Comparison of ENCODE assay signal across 8 mouse cellular contexts in genomic region chr19:8713997-8714652, GRCm38 (mm10). TPM values are rescaled to one million over a fixed set of nuclear protein-coding genes. Genes with fewer than 3 reads are reported as not detected.
DNase-seq lines count a peak whose midpoint lies in the region; ATAC-seq and TF ChIP-seq lines count a peak whose summit lies in the region.

No protein-coding gene starts in this region.

- TF ChIP-seq EP300 in CH12.LX (IDR thresholded peaks at IDR 0.05; ENCODE audit: low read length): no peak

- dilution Hi-C loops in CH12.LX (cut with MboI; ENCODE audit: extremely low pct_ligation_motif_present, extremely low pct_unique_long_range_greater_than_20kb, low sequenced_read_pairs): no loop called here

- peaks cover 33% of the 10 kb centered on the region for H3K79me2 ChIP-seq in CH12.LX (replicated peaks; ENCODE audit: control insufficient read depth, extremely low read depth, insufficient read depth, poor library complexity, severe bottlenecking)
- H3K79me2 ChIP-seq in macrophage (ENCODE audit: inconsistent target): peaks cover 46% of the 10 kb centered on the region

- intact Hi-C loops in gastrocnemius, adult 2 months (cut with DNase I): loop anchor here (5.0 to 10.0 kb wide), 2 partner anchors 391 to 423 kb away; partner anchors contain the start of gene Asrgl1
- intact Hi-C loops in gastrocnemius, postnatal 14 days (cut with DNase I; ENCODE audit: low total_unique reads): no loop called here

- in situ Hi-C loops in CH12.LX (cut with MboI; ENCODE audit: low pct_ligation_motif_present, low pct_unique_long_range_greater_than_20kb, low sequenced_read_pairs): no loop called here

- H3K4me1 ChIP-seq in CH12.LX (ENCODE audit: control insufficient read depth in 1 of 2, insufficient read depth in 2 of 2): peaks cover 0 to 61% of the 10 kb centered on the region in 2 experiments; a peak in 2 of 4 replicates
- peaks cover 32% of the 10 kb centered on the region for H3K4me1 ChIP-seq in forebrain, embryonic 15.5 days

- WGBS in forebrain, embryonic 15.5 days: 6% methylated on average over 13 of the region's 13 CpGs
- WGBS in macrophage (ENCODE audit: missing documents): 10% methylated on average over 13 of the region's 13 CpGs

- H3K27ac ChIP-seq in gastrocnemius, adult 2 months: peak overlapping the region; percentile 96
- H3K27ac ChIP-seq in CH12.LX (ENCODE audit: insufficient read depth, low read depth) (peak overlapping the region; percentile 96), macrophage (peak overlapping the region; percentile 96)
- peak overlapping the region; percentile 92 for H3K27ac ChIP-seq in forebrain, embryonic 15.5 days (replicated peaks)

- H3K4me2 ChIP-seq in CH12.LX (ENCODE audit: insufficient read depth, low read depth, poor library complexity, severe bottlenecking): peak overlapping the region; percentile 85
- peak overlapping the region; percentile 73 for H3K4me2 ChIP-seq in forebrain, embryonic 15.5 days (replicated peaks)

- no peaks in the 10 kb centered on the region for H3K27me3 ChIP-seq in CH12.LX (replicated peaks)
- no peaks in the 10 kb centered on the region for H3K27me3 ChIP-seq in forebrain, embryonic 15.5 days

- peak overlapping the region; percentile 96 for H3K9ac ChIP-seq in CH12.LX (ENCODE audit: insufficient read depth, low read depth)
- peak overlapping the region; percentile 80 for H3K9ac ChIP-seq in forebrain, embryonic 15.5 days (replicated peaks)

- H3K36me3 ChIP-seq in CH12.LX (replicated peaks in 1 of 2; ENCODE audit: control insufficient read depth in 1 of 2, insufficient read depth in 1 of 2, low read length in 1 of 2) (peaks cover 25 to 36% of the 10 kb centered on the region in 2 experiments), macrophage (ENCODE audit: inconsistent target) (peaks cover 25% of the 10 kb centered on the region)
- peaks cover 18% of the 10 kb centered on the region for H3K36me3 ChIP-seq in forebrain, embryonic 15.5 days

- DNase-seq in gastrocnemius, adult 2 months: no peak
- no peak for DNase-seq in gastrocnemius, postnatal 14 days
- DNase-seq in CH12.LX (ENCODE audit: extremely low read depth): no peak
- no peak for DNase-seq in retina, embryonic 14.5 days (ENCODE audit: low spot score)
- DNase-seq in adrenal gland, adult 2 months: no peak
- no peak for DNase-seq in ovary, postnatal 14 days (ENCODE audit: low spot score)

- no peaks in the 10 kb centered on the region for H3K9me3 ChIP-seq in CH12.LX (replicated peaks; ENCODE audit: low read length)
- H3K9me3 ChIP-seq in forebrain, embryonic 15.5 days: no peaks in the 10 kb centered on the region

- peak; percentile 20; the same call in 1 of the 2 replicates for ATAC-seq in forebrain, embryonic 15.5 days (replicated peaks)

- no peak; the same call in 1 of the 2 replicates for TF ChIP-seq POLR2A in CH12.LX (IDR thresholded peaks at IDR 0.05; ENCODE audit: low read depth, low read length)

- TF ChIP-seq RAD21 in CH12.LX (IDR thresholded peaks at IDR 0.05; ENCODE audit: low read depth, low read length): no peak

- peak overlapping the region; percentile 98 for H3K4me3 ChIP-seq in gastrocnemius, adult 2 months
- H3K4me3 ChIP-seq in CH12.LX (replicated peaks in 1 of 3; ENCODE audit: low read depth in 2 of 3, low read length in 2 of 3, poor library complexity in 1 of 3) (peak overlapping the region; percentile 73 to 99 (median 89)), macrophage (ENCODE audit: inconsistent target) (peak overlapping the region; percentile 86)
- H3K4me3 ChIP-seq in forebrain, embryonic 15.5 days: peak overlapping the region; percentile 74

- no peak for TF ChIP-seq CTCF in gastrocnemius, adult 2 months (IDR thresholded peaks at IDR 0.05)
- TF ChIP-seq CTCF in CH12.LX (conservative IDR thresholded peaks at IDR 0.05 in 1 of 2, IDR thresholded peaks at IDR 0.05 in 1 of 2; ENCODE audit: low read depth in 2 of 2, low read length in 2 of 2): no peak

TF ChIP-seq in CH12.LX, 34 proteins besides CTCF, POLR2A, EP300 and RAD21:
- TF ChIP-seq TBP (conservative IDR thresholded peaks at IDR 0.05; ENCODE audit: low read depth, low read length): 0 out of 2 replicates have a peak, but pooled peaks have one; percentile 40
- TF ChIP-seq ETS1 (conservative IDR thresholded peaks at IDR 0.05; ENCODE audit: low read depth, low read length): no peak
TF ChIP-seq in CH12.LX: peak in this region for 1.

RNA-seq across cellular contexts. Expression of gene Slc3a2, which starts 9.0 kb away (rescaled TPM):
- total RNA-seq in gastrocnemius, adult 2 months (2021): 10 to 100 TPM; 33.9 to 35.1 TPM
- total RNA-seq in gastrocnemius, postnatal 14 days (2021): 10 to 100 TPM; 24.6 to 26.8 TPM
- total RNA-seq in CH12.LX (2012; rRNA removed) (177 and 269 TPM in 2 replicates), CH12.LX (2014; rRNA removed) (251 and 284 TPM in 2 replicates)
- polyA plus RNA-seq in CH12.LX (2012; ENCODE audit: insufficient read length, low read depth) (432 and 478 TPM in 2 replicates), macrophage (2018) (384 to 539 TPM (median 494 TPM) in 3 replicates)
- 164 and 171 TPM in 2 replicates for polyA plus RNA-seq in forebrain, embryonic 15.5 days (2015; fragmentation: Nextera tagmentation; extraction: Ambion mirVana)
- 100 to 1,000 TPM; 156 to 425 (median 334) TPM for total RNA-seq in macrophage (2018; cell fraction: chromatin; rRNA removed)
- 100 to 1,000 TPM; 398 to 714 (median 485) TPM for total RNA-seq in macrophage (2018; cell fraction: cytosol; rRNA removed)
- total RNA-seq in macrophage (2018; cell fraction: nucleus; rRNA removed): 100 to 1,000 TPM; 371 to 912 (median 636) TPM
- total RNA-seq in adrenal gland, adult 2 months (2021): 100 to 1,000 TPM; 202 to 548 TPM
- polyA plus RNA-seq in adrenal gland, adult 2 months (2012; rRNA removed): 162 and 192 TPM in 2 replicates

RNA-seq across cellular contexts. Expression of gene Wdr74, which starts 21.5 kb away (rescaled TPM):
- total RNA-seq in gastrocnemius, adult 2 months (2021): 10 to 100 TPM; 15.4 to 16.4 TPM
- 10 to 100 TPM; 21.7 to 23.4 TPM for total RNA-seq in gastrocnemius, postnatal 14 days (2021)
- total RNA-seq in CH12.LX (2012; rRNA removed): 133 and 179 TPM in 2 replicates
- total RNA-seq in CH12.LX (2014; rRNA removed): 182 and 203 TPM in 2 replicates
- polyA plus RNA-seq in CH12.LX (2012; ENCODE audit: insufficient read length, low read depth): 208 and 235 TPM in 2 replicates
- 96.5 and 97.4 TPM in 2 replicates for polyA plus RNA-seq in forebrain, embryonic 15.5 days (2015; fragmentation: Nextera tagmentation; extraction: Ambion mirVana)
- 10 to 100 TPM; 10.3 to 65.3 (median 40.1) TPM for total RNA-seq in macrophage (2018; cell fraction: chromatin; rRNA removed)
- 10 to 100 TPM; 13.5 to 25.5 (median 18.7) TPM for total RNA-seq in macrophage (2018; cell fraction: cytosol; rRNA removed)
- total RNA-seq in macrophage (2018; cell fraction: nucleus; rRNA removed): 10 to 100 TPM; 13.2 to 54.5 (median 21.3) TPM
- 16.3 to 42.4 TPM (median 18.1 TPM) in 3 replicates for polyA plus RNA-seq in macrophage (2018)
- total RNA-seq in adrenal gland, adult 2 months (2021): 10 to 100 TPM; 54.3 to 77.1 TPM
- 23.4 and 24.0 TPM in 2 replicates for polyA plus RNA-seq in adrenal gland, adult 2 months (2012; rRNA removed)

RNA-seq across cellular contexts. Expression of gene 1700092M07Rik, which starts 26.4 kb away (rescaled TPM):
- not detected for total RNA-seq in gastrocnemius, adult 2 months (2021)
- not detected for total RNA-seq in gastrocnemius, postnatal 14 days (2021)
- total RNA-seq in CH12.LX (2012; rRNA removed) (3.8 and 4.8 TPM in 2 replicates), CH12.LX (2014; rRNA removed) (1.0 and 2.4 TPM in 2 replicates)
- polyA plus RNA-seq in CH12.LX (2012; ENCODE audit: insufficient read length, low read depth) (3.1 and 4.3 TPM in 2 replicates), macrophage (2018) (not detected in 3 replicates)
- 1.5 and 2.5 TPM in 2 replicates for polyA plus RNA-seq in forebrain, embryonic 15.5 days (2015; fragmentation: Nextera tagmentation; extraction: Ambion mirVana)
- 1 to 10 TPM in 10 of 26 experiments, not detected in 16; 2.8 to 8.1 (median 3.6) TPM for total RNA-seq in macrophage (2018; cell fraction: chromatin; rRNA removed)
- not detected for total RNA-seq in macrophage (2018; cell fraction: cytosol; rRNA removed)
- total RNA-seq in macrophage (2018; cell fraction: nucleus; rRNA removed): 1 to 10 TPM in 4 of 26 experiments, not detected in 22; 2.2 to 3.7 (median 2.5) TPM
- total RNA-seq in adrenal gland, adult 2 months (2021): under 1 TPM; 0.79 to 0.84 TPM
- not detected in 2 replicates for polyA plus RNA-seq in adrenal gland, adult 2 months (2012; rRNA removed)

RNA-seq across cellular contexts. Expression of gene Stx5a, which starts 27.1 kb away (rescaled TPM):
- 10 to 100 TPM; 20.8 to 22.1 TPM for total RNA-seq in gastrocnemius, adult 2 months (2021)
- total RNA-seq in gastrocnemius, postnatal 14 days (2021): 10 to 100 TPM; 24.1 to 28.0 TPM
- total RNA-seq in CH12.LX (2012; rRNA removed): 47.5 and 48.1 TPM in 2 replicates
- 49.1 and 49.7 TPM in 2 replicates for total RNA-seq in CH12.LX (2014; rRNA removed)
- polyA plus RNA-seq in CH12.LX (2012; ENCODE audit: insufficient read length, low read depth): 35.2 and 39.3 TPM in 2 replicates
- polyA plus RNA-seq in forebrain, embryonic 15.5 days (2015; fragmentation: Nextera tagmentation; extraction: Ambion mirVana): 130 and 133 TPM in 2 replicates
- 100 to 1,000 TPM; 163 to 373 (median 250) TPM for total RNA-seq in macrophage (2018; cell fraction: chromatin; rRNA removed)
- total RNA-seq in macrophage (2018; cell fraction: cytosol; rRNA removed): 10 to 100 TPM; 28.8 to 50.4 (median 38.5) TPM
- 100 to 1,000 TPM in 24 of 26 experiments, 10 to 100 TPM in 2; 96.6 to 222 (median 140) TPM for total RNA-seq in macrophage (2018; cell fraction: nucleus; rRNA removed)
- polyA plus RNA-seq in macrophage (2018): 32.3 to 65.9 TPM (median 61.9 TPM) in 3 replicates
- 10 to 100 TPM; 80.4 to 95.4 TPM for total RNA-seq in adrenal gland, adult 2 months (2021)
- 67.1 and 73.5 TPM in 2 replicates for polyA plus RNA-seq in adrenal gland, adult 2 months (2012; rRNA removed)

RNA-seq across cellular contexts. Expression of gene Nxf1, which starts 42.7 kb away (rescaled TPM):
- total RNA-seq in gastrocnemius, adult 2 months (2021): 10 to 100 TPM; 37.8 to 41.5 TPM
- total RNA-seq in gastrocnemius, postnatal 14 days (2021): 10 to 100 TPM; 32.5 to 33.2 TPM
- total RNA-seq in CH12.LX (2012; rRNA removed): 66.5 and 83.6 TPM in 2 replicates
- total RNA-seq in CH12.LX (2014; rRNA removed): 101 and 102 TPM in 2 replicates
- polyA plus RNA-seq in CH12.LX (2012; ENCODE audit: insufficient read length, low read depth): 136 and 160 TPM in 2 replicates
- 187 and 192 TPM in 2 replicates for polyA plus RNA-seq in forebrain, embryonic 15.5 days (2015; fragmentation: Nextera tagmentation; extraction: Ambion mirVana)
- total RNA-seq in macrophage (2018; cell fraction: chromatin; rRNA removed): 1,000 to 10,000 TPM in 4 of 26 experiments, 100 to 1,000 TPM in 22; 486 to 1,281 (median 796) TPM
- 10 to 100 TPM; 49.8 to 90.5 (median 68.6) TPM for total RNA-seq in macrophage (2018; cell fraction: cytosol; rRNA removed)
- total RNA-seq in macrophage (2018; cell fraction: nucleus; rRNA removed): 1,000 to 10,000 TPM in 2 of 26 experiments, 100 to 1,000 TPM in 24; 352 to 1,871 (median 566) TPM
- polyA plus RNA-seq in macrophage (2018): 68.7 to 115 TPM (median 96.9 TPM) in 3 replicates
- 100 to 1,000 TPM; 102 to 165 TPM for total RNA-seq in adrenal gland, adult 2 months (2021)
- polyA plus RNA-seq in adrenal gland, adult 2 months (2012; rRNA removed): 43.4 and 48.0 TPM in 2 replicates

Comparison
In these comparisons a context has a peak if more than half of its experiments do, and no peak if none do; other contexts are left out.
1. RNA of gene Slc3a2, which starts 9.0 kb away (total RNA-seq): 202 to 548 TPM in adrenal gland, adult 2 months and 177 to 284 TPM in CH12.LX; 33.9 to 35.1 TPM in gastrocnemius, adult 2 months and 24.6 to 26.8 TPM in gastrocnemius, postnatal 14 days; every median in the first group is over 4 times any median in the second.
2. Peak in every context shown above with its lines, with median percentiles within 50 percentile points of each other: H3K27ac ChIP-seq and H3K4me3 ChIP-seq.